Mouse (Mus musculus): ENCODE results near the gene Fdx1l. TPM values are rescaled to one million over a fixed set of nuclear protein-coding genes. Genes with fewer than 3 reads are reported as not detected.
"Not testable (repeated sequence)": the region's sequence is repeated elsewhere in the genome, so short reads cannot be mapped to it uniquely, and the experiment has no call there.

The Fdx1l gene
- polyA plus RNA-seq, 1 experiment: 41.9 TPM

DNA sequence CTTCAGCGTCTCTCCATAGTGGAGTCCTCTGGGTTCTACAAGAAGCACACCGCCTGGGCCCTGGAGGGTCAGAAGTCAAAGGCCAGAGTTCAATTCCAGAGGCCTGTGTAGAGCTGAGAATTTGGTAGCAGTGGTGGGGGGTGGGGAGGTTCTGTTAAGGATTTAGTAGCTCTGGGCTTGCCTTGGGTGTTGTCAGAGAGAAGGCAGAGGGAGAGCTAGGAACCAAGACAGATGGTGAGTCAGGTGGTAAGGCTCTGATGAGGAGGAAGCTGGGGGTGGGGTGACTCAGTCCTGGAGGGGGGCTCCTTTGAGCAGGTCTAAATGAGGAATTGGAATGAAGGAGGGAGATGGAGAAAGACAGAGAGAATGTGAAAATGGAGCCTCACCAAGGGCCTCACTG, 10.5 kb downstream of the Fdx1l start:
- Histone ChIP-seq H3K4me1 (ENCODE audit: control insufficient read depth, insufficient read depth, low read length) (no peaks in the 10 kb centered on the region), H3K4me3 (replicated peaks; ENCODE audit: control insufficient read depth, low read depth, low read length) (no peak overlapping the region), H3K27ac (ENCODE audit: control insufficient read depth, insufficient read depth, low read depth, low read length, poor library complexity) (no peak overlapping the region)
- 92% methylated on average over 2 of the region's 2 CpGs for WGBS
- no peak for TF ChIP-seq CTCF (IDR thresholded peaks at IDR 0.05; ENCODE audit: control insufficient read depth, insufficient read depth, low read length)
- no peak for TF ChIP-seq POLR2A (IDR thresholded peaks at IDR 0.05; ENCODE audit: borderline replicate concordance, control insufficient read depth, low read depth, low read length)

DNA sequence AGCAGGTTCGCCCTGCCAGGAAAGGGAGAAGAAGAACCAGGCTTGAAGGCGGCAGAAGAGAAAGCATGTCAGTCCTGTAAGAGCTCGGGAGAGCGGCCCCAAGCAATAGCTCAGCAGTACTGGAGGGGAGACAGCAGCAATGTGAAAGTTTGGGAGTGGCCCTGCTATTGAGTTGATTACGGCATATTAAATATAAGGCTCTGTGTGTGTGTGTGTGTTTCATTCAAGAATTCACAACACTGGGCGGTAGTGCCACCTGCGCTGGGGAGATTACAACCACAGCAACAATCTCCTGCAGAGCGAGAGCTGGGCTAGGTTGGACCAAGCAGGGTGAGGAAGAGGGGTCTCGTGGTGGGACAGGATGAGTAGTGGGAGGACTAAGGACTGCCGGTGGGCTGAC, 21.8 kb downstream of the Fdx1l start:
- no peak for TF ChIP-seq POLR2A (IDR thresholded peaks at IDR 0.05; ENCODE audit: borderline replicate concordance, control insufficient read depth, low read depth, low read length)
- no peak for TF ChIP-seq CTCF (IDR thresholded peaks at IDR 0.05; ENCODE audit: control insufficient read depth, insufficient read depth, low read length)
- 55% methylated on average over 10 of the region's 10 CpGs for WGBS
- no peaks in the 10 kb centered on the region for H3K4me1 ChIP-seq (ENCODE audit: control insufficient read depth, insufficient read depth, low read length)
- H3K27ac ChIP-seq (ENCODE audit: control insufficient read depth, insufficient read depth, low read depth, low read length, poor library complexity): no peak overlapping the region
- H3K4me3 ChIP-seq (replicated peaks; ENCODE audit: control insufficient read depth, low read depth, low read length): no peak overlapping the region

DNA sequence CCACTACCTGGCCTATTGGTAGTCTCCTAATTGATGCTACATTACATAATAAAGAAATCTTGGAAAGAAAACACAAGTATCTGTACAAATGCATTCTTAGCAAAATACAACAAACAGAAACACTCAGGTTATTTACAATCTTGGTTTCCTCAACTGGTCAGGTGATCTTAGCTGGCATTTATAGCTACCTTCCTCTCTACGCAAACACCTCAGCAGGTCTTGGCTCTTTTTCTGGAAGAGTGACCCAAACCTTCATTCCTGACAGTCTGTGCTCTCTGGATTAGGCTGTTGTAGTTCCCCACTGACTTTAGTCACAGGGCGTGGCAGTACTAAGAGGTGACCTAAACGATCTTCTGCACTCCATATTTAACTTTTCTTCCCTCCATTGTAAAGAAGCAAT, 28.2 kb downstream of the Fdx1l start:
- WGBS: 70% methylated on average over 3 of the region's 3 CpGs
- Histone ChIP-seq H3K4me3 (replicated peaks; ENCODE audit: control insufficient read depth, low read depth, low read length) (no peak overlapping the region), H3K4me1 (ENCODE audit: control insufficient read depth, insufficient read depth, low read length) (no peaks in the 10 kb centered on the region), H3K27ac (ENCODE audit: control insufficient read depth, insufficient read depth, low read depth, low read length, poor library complexity) (no peak overlapping the region)
- no peak for TF ChIP-seq POLR2A (IDR thresholded peaks at IDR 0.05; ENCODE audit: borderline replicate concordance, control insufficient read depth, low read depth, low read length)
- no peak for TF ChIP-seq CTCF (IDR thresholded peaks at IDR 0.05; ENCODE audit: control insufficient read depth, insufficient read depth, low read length)

DNA sequence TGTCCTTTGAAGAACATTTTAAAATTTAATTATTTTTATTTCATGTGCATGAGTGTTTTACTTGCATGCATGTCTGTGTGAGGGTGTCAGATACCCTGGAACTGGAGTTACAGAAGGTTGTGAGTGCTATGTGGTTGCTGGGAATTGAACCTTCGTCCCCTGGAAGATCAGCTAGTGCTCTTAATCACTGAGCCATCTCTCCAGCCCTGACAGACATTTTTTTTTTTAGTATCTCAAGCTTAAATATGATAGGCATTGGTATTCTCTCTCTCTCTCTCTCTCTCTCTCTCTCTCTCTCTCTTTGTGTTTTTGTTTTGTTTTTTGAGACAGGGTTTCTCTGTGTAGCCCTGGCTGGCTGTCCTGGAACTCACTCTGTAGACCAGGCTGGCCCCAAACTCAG, 28.6 kb downstream of the Fdx1l start:
- not testable (repeated sequence) for H3K4me3 ChIP-seq (replicated peaks; ENCODE audit: control insufficient read depth, low read depth, low read length); H3K27ac ChIP-seq (ENCODE audit: control insufficient read depth, insufficient read depth, low read depth, low read length, poor library complexity); H3K4me1 ChIP-seq (ENCODE audit: control insufficient read depth, insufficient read depth, low read length)
- 68% methylated on average over 1 of the region's 1 CpGs for WGBS

DNA sequence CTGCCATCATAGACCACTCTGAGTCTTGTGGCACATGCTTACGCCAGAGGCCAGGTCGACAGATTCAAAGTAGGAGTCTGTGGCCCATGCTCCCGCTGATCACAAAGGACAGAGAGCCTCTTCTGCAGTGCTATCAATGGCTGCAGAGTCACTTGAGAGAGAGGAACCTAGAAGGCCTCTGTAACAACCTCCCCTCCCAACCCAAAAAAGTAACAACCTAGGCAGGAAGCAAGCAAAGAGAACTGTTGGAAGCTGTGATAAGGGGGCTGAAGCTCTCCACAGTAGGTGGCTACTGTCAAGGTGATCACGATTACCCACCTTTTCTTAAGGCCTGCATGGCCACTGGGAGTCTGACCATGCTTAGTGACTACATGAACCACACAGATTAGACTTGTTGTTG, 29.9 kb downstream of the Fdx1l start:
- TF ChIP-seq POLR2A (IDR thresholded peaks at IDR 0.05; ENCODE audit: borderline replicate concordance, control insufficient read depth, low read depth, low read length) (no peak), CTCF (IDR thresholded peaks at IDR 0.05; ENCODE audit: control insufficient read depth, insufficient read depth, low read length) (no peak)
- Histone ChIP-seq H3K4me1 (ENCODE audit: control insufficient read depth, insufficient read depth, low read length) (no peaks in the 10 kb centered on the region; the same call in 1 of the 2 replicates), H3K27ac (ENCODE audit: control insufficient read depth, insufficient read depth, low read depth, low read length, poor library complexity) (no peak overlapping the region), H3K4me3 (replicated peaks; ENCODE audit: control insufficient read depth, low read depth, low read length) (no peak overlapping the region)
- WGBS: 72% methylated on average over 4 of the region's 4 CpGs

DNA sequence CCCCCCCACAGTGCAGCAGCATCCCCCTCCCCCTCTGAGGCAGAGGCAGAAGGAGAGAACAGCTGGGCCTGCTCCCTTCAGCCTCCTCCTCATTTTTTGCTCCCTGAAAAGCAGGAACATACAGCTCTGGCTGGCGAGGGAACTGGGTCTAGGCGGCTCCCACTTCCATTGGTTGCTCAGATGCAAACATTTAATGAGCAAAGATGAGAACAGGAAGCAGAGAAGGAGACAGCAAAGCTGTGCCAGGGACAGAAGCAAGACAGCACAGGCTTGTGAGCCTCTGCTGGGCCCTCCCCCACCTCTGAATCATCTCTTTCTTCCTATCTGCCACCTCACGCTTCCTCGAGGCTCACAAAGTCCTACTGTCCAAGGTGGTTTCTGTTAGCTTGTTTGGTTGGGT, 32.1 kb downstream of the Fdx1l start:
- Histone ChIP-seq H3K4me1 (ENCODE audit: control insufficient read depth, insufficient read depth, low read length) (no peaks in the 10 kb centered on the region; the same call in 1 of the 2 replicates), H3K27ac (ENCODE audit: control insufficient read depth, insufficient read depth, low read depth, low read length, poor library complexity) (no peak overlapping the region), H3K4me3 (replicated peaks; ENCODE audit: control insufficient read depth, low read depth, low read length) (no peak overlapping the region)
- 56% methylated on average over 4 of the region's 4 CpGs for WGBS
- TF ChIP-seq CTCF (IDR thresholded peaks at IDR 0.05; ENCODE audit: control insufficient read depth, insufficient read depth, low read length) (no peak), POLR2A (IDR thresholded peaks at IDR 0.05; ENCODE audit: borderline replicate concordance, control insufficient read depth, low read depth, low read length) (no peak)

DNA sequence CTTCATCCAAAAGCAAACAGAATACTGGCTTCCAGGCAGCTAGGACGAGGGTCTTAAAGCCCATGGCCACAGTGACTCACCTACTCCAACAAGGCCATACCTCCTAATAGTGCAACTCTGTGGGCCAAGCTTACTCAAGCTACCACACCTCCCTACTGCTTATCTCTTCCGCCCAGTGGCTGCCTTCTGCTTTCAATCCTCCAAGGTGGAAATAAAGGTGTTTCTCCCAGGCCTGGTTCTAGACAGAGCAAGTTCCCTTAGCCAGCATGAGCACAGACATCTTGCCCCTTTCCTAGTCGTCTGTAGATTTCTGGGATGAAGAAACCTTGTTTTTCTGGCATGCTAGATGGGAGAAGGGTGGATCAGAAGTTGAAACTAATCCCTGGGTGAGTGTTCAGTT, 33.6 kb downstream of the Fdx1l start:
- Histone ChIP-seq H3K4me1 (ENCODE audit: control insufficient read depth, insufficient read depth, low read length) (no peaks in the 10 kb centered on the region; the same call in 1 of the 2 replicates), H3K27ac (ENCODE audit: control insufficient read depth, insufficient read depth, low read depth, low read length, poor library complexity) (no peak overlapping the region), H3K4me3 (replicated peaks; ENCODE audit: control insufficient read depth, low read depth, low read length) (no peak overlapping the region)
- TF ChIP-seq POLR2A (IDR thresholded peaks at IDR 0.05; ENCODE audit: borderline replicate concordance, control insufficient read depth, low read depth, low read length): no peak
- no peak for TF ChIP-seq CTCF (IDR thresholded peaks at IDR 0.05; ENCODE audit: control insufficient read depth, insufficient read depth, low read length)
- WGBS: 47% methylated on average over 3 of the region's 3 CpGs

DNA sequence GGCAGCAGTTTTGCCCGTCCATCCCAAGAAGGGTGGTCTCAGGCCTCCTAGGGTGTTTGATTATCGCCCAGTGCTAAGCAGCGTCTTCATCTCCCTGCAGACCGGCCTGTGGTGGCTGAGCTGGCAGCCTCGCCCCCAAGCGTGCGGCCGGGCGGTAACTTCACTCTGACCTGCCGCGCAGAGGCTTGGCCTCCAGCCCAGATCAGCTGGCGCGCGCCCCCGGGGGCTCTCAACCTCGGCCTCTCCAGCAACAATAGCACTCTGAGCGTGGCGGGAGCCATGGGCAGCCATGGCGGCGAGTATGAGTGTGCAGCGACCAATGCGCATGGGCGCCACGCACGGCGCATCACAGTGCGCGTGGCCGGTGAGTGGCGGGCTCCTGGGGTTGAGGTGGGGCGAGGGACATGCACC, 35.9 kb downstream of the Fdx1l start:
- Histone ChIP-seq H3K4me3 (replicated peaks; ENCODE audit: control insufficient read depth, low read depth, low read length) (no peak overlapping the region), H3K27ac (ENCODE audit: control insufficient read depth, insufficient read depth, low read depth, low read length, poor library complexity) (no peak overlapping the region), H3K4me1 (ENCODE audit: control insufficient read depth, insufficient read depth, low read length) (no peaks in the 10 kb centered on the region; the same call in 1 of the 2 replicates)
- WGBS: 7% methylated on average over 31 of the region's 31 CpGs
- no peak for TF ChIP-seq POLR2A (IDR thresholded peaks at IDR 0.05; ENCODE audit: borderline replicate concordance, control insufficient read depth, low read depth, low read length)

DNA sequence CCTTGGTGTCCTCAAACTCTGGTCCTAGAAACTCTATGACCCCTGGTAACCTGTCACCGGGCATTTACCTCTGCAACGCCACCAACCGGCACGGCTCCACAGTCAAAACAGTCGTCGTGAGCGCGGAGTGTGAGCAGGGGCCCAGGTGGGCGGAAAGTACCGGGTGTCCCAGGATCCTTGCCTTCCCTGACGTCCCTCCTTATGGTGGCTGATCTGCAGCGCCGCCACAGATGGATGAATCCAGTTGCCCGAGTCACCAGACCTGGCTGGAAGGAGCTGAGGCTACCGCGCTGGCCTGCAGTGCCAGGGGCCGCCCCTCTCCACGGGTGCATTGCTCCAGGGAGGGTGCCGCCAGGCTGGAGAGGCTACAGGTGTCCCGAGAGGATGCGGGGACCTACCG, 36.7 kb downstream of the Fdx1l start:
- H3K27ac ChIP-seq (ENCODE audit: control insufficient read depth, insufficient read depth, low read depth, low read length, poor library complexity): no peak overlapping the region
- TF ChIP-seq POLR2A (IDR thresholded peaks at IDR 0.05; ENCODE audit: borderline replicate concordance, control insufficient read depth, low read depth, low read length) (no peak), CTCF (IDR thresholded peaks at IDR 0.05; ENCODE audit: control insufficient read depth, insufficient read depth, low read length) (no peak)
- no peaks in the 10 kb centered on the region; the same call in 1 of the 2 replicates for H3K4me1 ChIP-seq (ENCODE audit: control insufficient read depth, insufficient read depth, low read length)
- WGBS: 10% methylated on average over 22 of the region's 22 CpGs
- H3K4me3 ChIP-seq (replicated peaks; ENCODE audit: control insufficient read depth, low read depth, low read length): no peak overlapping the region
